Mouse (Mus musculus): Measurements from ENCODE around the gene Gm34653.

DNA sequence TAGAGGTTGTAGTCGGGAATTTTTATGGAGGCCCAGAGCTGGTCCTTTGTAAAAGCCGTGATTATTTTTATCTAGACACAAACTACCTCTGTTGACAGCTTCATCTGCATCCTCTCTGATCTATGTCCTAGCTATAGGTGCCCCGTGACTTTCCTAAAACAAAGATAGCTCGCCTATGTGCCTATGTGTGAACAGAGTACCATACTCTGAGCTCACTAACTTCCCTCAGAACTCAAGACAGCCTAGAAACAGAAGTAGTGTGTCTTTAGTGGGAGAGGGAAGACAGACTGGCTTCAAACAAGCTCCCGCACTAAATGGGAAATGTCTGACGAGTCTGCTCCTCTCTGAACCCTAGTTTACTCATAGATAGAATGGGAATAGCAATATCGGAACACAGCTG lies 32.4 kb upstream of the Gm34653 start:
- no peak for TF ChIP-seq EP300 (IDR thresholded peaks at IDR 0.05; ENCODE audit: insufficient read depth, low read depth, low read length)
- TF ChIP-seq POLR2A (IDR thresholded peaks at IDR 0.05; ENCODE audit: insufficient read depth, low read length): no peak

Data from ES-Bruce4 (cell line).